Mouse (Mus musculus): ENCODE measurements around the gene Zfp644.

- TF ChIP-seq POLR2A (IDR thresholded peaks at IDR 0.05; ENCODE audit: borderline replicate concordance, low read depth, low read length) = no peak
- no peak for TF ChIP-seq CTCF (IDR thresholded peaks at IDR 0.05; ENCODE audit: low read depth, low read length)
These were observed 13.0 kb upstream of the Zfp644 start for GRCm38 (mm10) chr5:106710085-106710409.

All from bone marrow macrophage, adult 2 months (primary cell).